Mouse (Mus musculus) MEL (cell line): ENCODE measurements at regions not wholly inside any gene's neighbourhood (a gene's known extent, or its start where the extent isn't known, plus 50 kb on each side); places are given as distances from the start of the nearest gene placed in this dataset.

Source experiments
- DNase-seq: peaks from one replicate; pipeline ENCODE4 v3.0.0; 2011; ENCODE audit warnings: low read depth, low spot score
- H3K27ac ChIP-seq: 2 replicates; pipeline ENCODE4 v1.5.1; 2012; ENCODE audit warnings: low read depth, mild to moderate bottlenecking, control low read depth, low read length, moderate library complexity; ENCODE audit not compliant: control insufficient read depth
- H3K27me3 ChIP-seq, 2 experiments: fragments of 150-350 bp in 1 of 2; sonication (generic) in 1 of 2; 2 replicates each; pipeline ENCODE4 v1.6.1; 2012; ENCODE audit warnings: low read length in 2 of 2, mild to moderate bottlenecking in 2 of 2, improper control_type of control experiment in 1 of 2, moderate library complexity in 1 of 2; ENCODE audit not compliant: insufficient read depth in 2 of 2, control insufficient read depth in 1 of 2
- H3K36me3 ChIP-seq, 2 experiments: 2 replicates each; pipeline ENCODE4 v1.6.1; 2012 to 2014; ENCODE audit warnings: low read length in 2 of 2, improper control_type of control experiment in 1 of 2, inconsistent platforms in 1 of 2, mild to moderate bottlenecking in 1 of 2; ENCODE audit not compliant: insufficient read depth in 2 of 2, control insufficient read depth in 1 of 2
- H3K4me1 ChIP-seq, 2 experiments: fragments of 150-350 bp in 1 of 2; sonication (generic) in 1 of 2; 2 replicates each; pipeline ENCODE4 v1.6.1; 2012; ENCODE audit warnings: low read length in 2 of 2, improper control_type of control experiment in 1 of 2, mild to moderate bottlenecking in 1 of 2; ENCODE audit not compliant: insufficient read depth in 2 of 2, control insufficient read depth in 1 of 2
- H3K4me3 ChIP-seq, 2 experiments: fragments of 150-350 bp in 1 of 2; sonication (generic) in 1 of 2; 2 replicates each; pipeline ENCODE4 v1.5.1; 2012; ENCODE audit warnings: low read depth in 2 of 2, low read length in 2 of 2, mild to moderate bottlenecking in 2 of 2, moderate library complexity in 2 of 2, control low read depth in 1 of 2, improper control_type of control experiment in 1 of 2; ENCODE audit not compliant: control insufficient read depth in 1 of 2, insufficient read depth in 1 of 2
- H3K79me2 ChIP-seq: 2 replicates; pipeline ENCODE4 v1.6.1; 2012; ENCODE audit warnings: mild to moderate bottlenecking, low read length, moderate library complexity; ENCODE audit not compliant: control insufficient read depth, poor library complexity, insufficient read depth
- H3K9ac ChIP-seq: 2 replicates; pipeline ENCODE4 v1.6.1; 2012; ENCODE audit warnings: low read depth, mild to moderate bottlenecking, control low read depth, low read length, moderate library complexity; ENCODE audit not compliant: control insufficient read depth, poor library complexity, severe bottlenecking
- H3K9me3 ChIP-seq: fragments of 150-350 bp; sonication (generic); replicated peaks from 2 replicates; pipeline ENCODE4 v1.6.1; 2012; ENCODE audit warnings: mild to moderate bottlenecking, low read length, improper control_type of control experiment, moderate library complexity; ENCODE audit not compliant: insufficient read depth
- CHD1 ChIP-seq: IDR thresholded peaks from 2 replicates; pipeline ENCODE4 v1.6.1; 2012; ENCODE audit warnings: low read depth, mild to moderate bottlenecking, inconsistent platforms, low read length, improper control_type of control experiment
- CHD2 ChIP-seq: IDR thresholded peaks from 2 replicates; pipeline ENCODE4 v1.6.1; 2011; ENCODE audit warnings: low read length, improper control_type of control experiment
- E2F4 ChIP-seq: IDR thresholded peaks from 2 replicates; pipeline ENCODE4 v1.6.1; 2011; ENCODE audit warnings: low read depth, low read length, improper control_type of control experiment, borderline replicate concordance
- ETS1 ChIP-seq: IDR thresholded peaks from 2 replicates; pipeline ENCODE4 v1.6.1; 2012; ENCODE audit warnings: low read depth, mild to moderate bottlenecking, inconsistent platforms, low read length, improper control_type of control experiment, moderate library complexity
- GATA1 ChIP-seq: IDR thresholded peaks from 2 replicates; pipeline ENCODE4 v1.6.1; 2011; ENCODE audit warnings: low read depth, low read length, improper control_type of control experiment
- JUND ChIP-seq: IDR thresholded peaks from 2 replicates; pipeline ENCODE4 v1.6.1; 2011; ENCODE audit warnings: low read depth, mild to moderate bottlenecking, improper control_type of control experiment, low read length
- KAT2A ChIP-seq: conservative IDR thresholded peaks from 2 replicates; pipeline ENCODE4 v1.6.1; 2012; ENCODE audit warnings: low read depth, low read length, improper control_type of control experiment, inconsistent platforms
- MAFK ChIP-seq: IDR thresholded peaks from 2 replicates; pipeline ENCODE4 v1.6.1; 2011; ENCODE audit warnings: low read depth, mild to moderate bottlenecking, low read length, improper control_type of control experiment, borderline replicate concordance
- MAX ChIP-seq: IDR thresholded peaks from 2 replicates; pipeline ENCODE4 v1.6.1; 2011; ENCODE audit warnings: low read length, improper control_type of control experiment
- MEF2A ChIP-seq: IDR thresholded peaks from 2 replicates; pipeline ENCODE4 v1.6.1; 2014; ENCODE audit warnings: low read depth, mild to moderate bottlenecking, inconsistent platforms, low read length, improper control_type of control experiment; ENCODE audit not compliant: poor library complexity, insufficient replicate concordance, severe bottlenecking; ENCODE audit errors: extremely low read depth
- MXI1 ChIP-seq: IDR thresholded peaks from 2 replicates; pipeline ENCODE4 v1.6.1; 2011; ENCODE audit warnings: mild to moderate bottlenecking, low read depth, low read length, improper control_type of control experiment
- MYB ChIP-seq: IDR thresholded peaks from 2 replicates; pipeline ENCODE4 v1.6.1; 2011; ENCODE audit warnings: mild to moderate bottlenecking, low read depth, low read length, improper control_type of control experiment
- POLR2A ChIP-seq, 2 experiments: IDR thresholded peaks; 2 replicates each; pipeline ENCODE4 v1.6.1; 2011 to 2012; ENCODE audit warnings: low read length in 2 of 2, mild to moderate bottlenecking in 2 of 2, control low read depth in 1 of 2, improper control_type of control experiment in 1 of 2, low read depth in 1 of 2, moderate library complexity in 1 of 2; ENCODE audit not compliant: control insufficient read depth in 1 of 2, insufficient read depth in 1 of 2, poor library complexity in 1 of 2
- SIN3A ChIP-seq: IDR thresholded peaks from 2 replicates; pipeline ENCODE4 v1.6.1; 2012; ENCODE audit warnings: low read length, improper control_type of control experiment, inconsistent platforms
- TAL1 ChIP-seq: IDR thresholded peaks from 2 replicates; pipeline ENCODE4 v1.6.1; 2012; ENCODE audit warnings: mild to moderate bottlenecking, inconsistent platforms, low read length, moderate library complexity, mixed read lengths
- TBP ChIP-seq: IDR thresholded peaks from 2 replicates; pipeline ENCODE4 v1.8.0; 2011; ENCODE audit warnings: low read depth, low read length, improper control_type of control experiment
- TCF12 ChIP-seq: IDR thresholded peaks from 2 replicates; pipeline ENCODE4 v1.6.1; 2014; ENCODE audit warnings: low read depth, mild to moderate bottlenecking, inconsistent platforms, low read length, improper control_type of control experiment, moderate library complexity
- UBTF ChIP-seq: IDR thresholded peaks from 2 replicates; pipeline ENCODE4 v1.6.1; 2012; ENCODE audit warnings: low read depth, mild to moderate bottlenecking, inconsistent platforms, low read length, improper control_type of control experiment, moderate library complexity, borderline replicate concordance; ENCODE audit not compliant: insufficient read depth
- ZKSCAN1 ChIP-seq: IDR thresholded peaks from 2 replicates; pipeline ENCODE4 v1.6.1; 2012; ENCODE audit warnings: low read depth, mild to moderate bottlenecking, inconsistent platforms, low read length, improper control_type of control experiment, moderate library complexity
- ZMIZ1 ChIP-seq: IDR thresholded peaks from 2 replicates; pipeline ENCODE4 v1.6.1; 2012; ENCODE audit warnings: low read depth, mild to moderate bottlenecking, inconsistent platforms, low read length, improper control_type of control experiment, moderate library complexity

DNA sequence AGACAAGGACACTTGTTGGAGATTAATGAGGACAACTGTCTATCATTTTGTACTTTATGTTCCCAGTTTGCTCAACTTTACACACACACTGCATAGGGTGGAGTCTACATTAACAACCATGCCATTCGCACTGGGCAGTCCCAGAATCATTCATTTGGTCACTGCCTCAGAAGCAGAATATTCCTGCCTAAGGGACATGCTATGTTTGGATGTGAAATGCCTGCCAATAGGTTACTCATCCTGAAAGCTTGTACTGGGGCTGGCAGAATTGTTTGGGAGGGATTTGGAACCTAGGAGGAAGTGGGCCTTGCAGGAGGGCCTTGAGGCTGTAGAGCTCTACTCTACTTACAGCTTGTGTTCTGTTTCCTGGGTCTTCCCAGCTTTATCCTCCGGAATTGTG is 482.3 kb downstream of the Lmo7 start:
- no peaks in the 10 kb centered on the region for H3K4me1 ChIP-seq

DNA sequence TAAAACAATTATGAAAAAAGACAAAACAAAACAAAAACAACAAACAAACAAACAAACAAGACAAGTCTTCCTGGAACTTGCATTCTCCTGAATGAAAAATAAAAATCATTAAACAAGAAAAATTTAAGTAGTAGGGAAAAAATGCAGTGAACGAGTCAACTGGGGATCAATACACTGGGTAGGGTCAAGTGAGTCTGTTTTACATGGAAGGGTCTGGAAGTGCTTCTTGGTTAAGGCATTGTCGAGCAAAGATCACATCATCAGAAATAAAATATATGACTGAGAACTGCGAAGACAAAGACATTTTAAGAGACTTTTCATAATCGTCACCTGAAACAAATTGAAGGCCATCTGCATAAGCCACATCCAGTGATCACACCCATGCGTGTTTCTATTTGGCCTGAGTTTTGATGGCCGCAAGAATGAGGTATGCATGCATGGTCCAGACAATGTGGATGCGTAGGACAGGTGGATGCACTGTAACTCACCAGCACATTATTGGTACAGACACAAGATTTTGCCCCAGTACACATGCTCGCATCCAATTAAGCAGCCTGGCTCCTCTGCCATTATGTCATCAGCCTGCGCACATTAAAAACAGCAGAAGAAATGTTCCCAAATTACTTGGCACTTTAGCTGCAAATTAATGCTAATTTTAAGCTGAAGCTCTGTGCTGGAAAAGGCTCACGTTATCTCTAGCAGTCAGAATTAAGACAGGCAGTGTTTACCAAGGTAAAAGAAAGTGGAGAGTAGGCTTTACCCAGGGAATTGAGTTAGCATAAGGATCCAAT is 475.3 kb downstream of the Lmo7 start:
- no peak overlapping the region for H3K27ac ChIP-seq
- H3K27me3 ChIP-seq, result no peaks in the 10 kb centered on the region
- H3K4me1 ChIP-seq, result no peaks in the 10 kb centered on the region
- no peak for TF ChIP-seq MXI1
- TF ChIP-seq CHD1, result no peak
- TF ChIP-seq ETS1, result no peak
- TF ChIP-seq MAX, result no peak
- TF ChIP-seq MYB, result no peak
- TF ChIP-seq UBTF, result no peak
- TF ChIP-seq GATA1, result no peak
- no peak for TF ChIP-seq JUND
- no peak for TF ChIP-seq SIN3A
- no peak for DNase-seq
- H3K4me3 ChIP-seq, result no peak overlapping the region
- H3K36me3 ChIP-seq, result no peaks in the 10 kb centered on the region
- H3K9ac ChIP-seq, result no peak overlapping the region
- H3K79me2 ChIP-seq, result no peaks in the 10 kb centered on the region
- H3K9me3 ChIP-seq, result no peaks in the 10 kb centered on the region

More for the DNA sequence above, 482.3 kb downstream of the Lmo7 start:
- Histone ChIP-seq H3K27me3 (no peaks in the 10 kb centered on the region), H3K4me3 (no peak overlapping the region), H3K9me3 (no peaks in the 10 kb centered on the region), H3K27ac (no peak overlapping the region), H3K36me3 (no peaks in the 10 kb centered on the region), H3K9ac (no peak overlapping the region), H3K79me2 (no peaks in the 10 kb centered on the region)
- TF ChIP-seq MEF2A (no peak), E2F4 (no peak), TBP (no peak), ETS1 (no peak), CHD2 (no peak), ZKSCAN1 (no peak), POLR2A (IDR thresholded peaks at IDR 0.05; ENCODE audit: control insufficient read depth in 1 of 2, insufficient read depth in 1 of 2, low read depth in 1 of 2, low read length in 2 of 2, poor library complexity in 1 of 2) (no peak), MAX (no peak), KAT2A (no peak), MAFK (no peak), UBTF (no peak), ZMIZ1 (no peak), TAL1 (no peak), TCF12 (no peak), MYB (no peak)
- no peak for DNase-seq
